Mouse (Mus musculus) brain, embryonic 18.5 days (tissue): ENCODE results near the gene Adamts7.

ENCODE experiments used
- DNase-seq: peaks from one replicate; pipeline ENCODE4 v3.0.0-alpha.2; 2012; ENCODE audit warnings: low read depth, low spot score

The Adamts7 gene

DNA sequence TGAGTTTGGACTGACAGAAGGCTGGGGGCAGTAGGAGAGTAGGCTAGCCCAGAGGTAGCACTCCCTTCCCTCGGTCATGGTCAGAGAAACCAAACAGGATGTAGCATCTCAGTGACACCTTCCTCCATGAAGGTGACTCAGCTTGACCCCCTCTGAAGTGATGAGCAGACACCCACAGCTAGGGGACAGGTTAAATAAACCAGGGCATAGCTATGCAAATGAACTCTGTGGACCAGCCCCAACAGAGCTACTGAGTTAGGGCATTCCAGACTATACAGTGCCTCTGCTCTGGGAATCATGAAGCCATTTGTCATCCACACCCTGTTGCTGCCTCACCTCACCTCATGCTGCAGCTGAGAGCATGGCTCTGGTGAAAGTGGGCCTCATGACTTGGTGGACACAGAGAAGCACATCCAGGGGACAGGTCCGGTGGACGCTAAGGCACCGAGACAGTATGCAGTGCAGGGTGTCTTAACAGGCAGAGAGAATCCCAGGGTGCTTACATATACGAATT is 71.1 kb downstream of the Adamts7 start:
- no peak for DNase-seq

GRCm38 (mm10) chr9:90234786-90235185 is 71.9 kb downstream of the Adamts7 start:
- no peak for DNase-seq

- DNase-seq: no peak
Measured at GRCm38 (mm10) chr9:90235258-90235882, 72.5 kb downstream of the Adamts7 start.

GRCm38 (mm10) chr9:90236817-90237216 is 73.9 kb downstream of the Adamts7 start:
- no peak for DNase-seq

DNA sequence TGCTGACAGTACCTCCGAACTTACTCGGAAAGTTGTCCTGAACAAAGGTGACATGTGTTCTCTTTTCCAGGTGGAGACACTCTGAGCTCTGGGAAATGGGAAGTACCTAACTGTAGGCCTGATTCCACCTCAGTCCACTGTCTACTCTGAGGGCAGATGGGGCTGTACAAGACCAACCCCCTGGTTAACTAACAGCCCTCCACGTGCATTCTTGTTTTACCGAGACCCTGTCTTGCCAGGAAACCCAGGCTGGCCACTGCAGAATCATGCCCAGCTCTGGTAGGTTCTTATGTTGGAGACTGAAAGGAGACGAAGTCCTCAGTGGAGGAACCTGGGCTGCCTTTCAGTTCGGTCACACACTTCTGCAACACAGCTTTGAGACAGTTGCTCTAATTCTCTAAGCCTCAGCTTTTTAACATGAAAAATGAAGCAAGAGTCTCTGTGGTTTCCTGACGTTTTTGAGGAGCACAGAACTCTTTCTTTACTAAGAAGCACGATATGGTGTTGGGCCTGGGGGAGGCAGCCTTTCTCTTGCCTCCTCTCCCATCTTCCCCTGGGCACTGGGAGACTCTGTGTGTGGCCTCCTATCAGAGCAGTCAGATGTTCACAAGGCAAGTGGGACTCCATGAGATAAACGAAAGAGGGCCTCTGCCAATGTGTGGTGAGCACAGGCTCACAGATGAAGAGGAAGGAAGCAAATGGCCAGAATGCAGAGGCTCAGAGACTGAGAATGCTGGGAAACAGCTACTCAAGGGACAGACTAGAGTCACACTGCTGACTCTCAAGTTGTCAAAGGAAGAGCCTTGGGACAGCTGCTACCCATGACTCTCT is 74.6 kb downstream of the Adamts7 start:
- DNase-seq: no peak

GRCm38 (mm10) chr9:90240560-90240959 is 77.7 kb downstream of the Adamts7 start:
- DNase-seq: no peak

- DNase-seq: no peak
Measured at GRCm38 (mm10) chr9:90241041-90241440, 78.2 kb downstream of the Adamts7 start.

GRCm38 (mm10) chr9:90241618-90242017 is 78.7 kb downstream of the Adamts7 start:
- no peak for DNase-seq

GRCm38 (mm10) chr9:90242291-90242690 is 79.4 kb downstream of the Adamts7 start:
- DNase-seq: no peak

- no peak for DNase-seq
Measured at GRCm38 (mm10) chr9:90242855-90243254, 80.0 kb downstream of the Adamts7 start.

DNA sequence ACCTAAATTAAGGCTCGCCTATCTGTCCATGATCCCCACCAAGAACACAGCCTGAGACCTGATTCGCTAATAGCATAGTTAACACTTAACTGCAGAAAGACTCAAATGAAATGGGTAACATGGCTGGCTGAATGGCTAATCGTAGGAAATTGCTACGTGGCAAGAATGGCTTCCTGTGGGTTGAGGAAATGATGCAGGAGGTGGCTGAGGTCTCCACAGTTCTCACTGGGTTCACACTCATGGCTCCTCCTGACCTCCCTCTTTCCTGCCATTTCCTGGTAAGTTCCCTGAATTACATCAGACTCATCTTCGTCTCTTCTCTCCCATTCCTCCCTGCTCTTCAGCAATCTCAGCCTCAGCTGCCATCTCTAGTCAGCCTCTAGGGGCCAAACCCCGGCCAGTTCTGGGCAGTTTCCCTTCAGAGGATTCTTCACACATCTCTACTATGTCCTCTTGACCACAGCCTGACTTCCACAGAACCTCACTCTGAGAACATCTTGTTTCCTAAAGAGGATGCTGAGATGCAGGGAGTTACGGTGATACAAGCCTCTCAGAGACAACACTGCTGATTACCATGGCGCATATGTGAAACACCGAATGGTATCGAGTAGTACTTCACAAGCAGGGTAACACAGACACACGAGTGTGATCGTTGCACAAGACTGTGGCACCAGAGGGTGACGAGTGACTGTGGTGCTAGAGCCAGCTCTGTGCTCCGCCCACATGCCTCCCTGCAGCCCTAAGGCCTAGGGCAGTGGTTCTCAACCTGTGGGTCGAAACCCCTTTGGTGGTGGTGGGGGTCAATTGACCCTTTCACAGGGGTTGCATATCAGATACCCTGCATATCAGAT is 81.7 kb downstream of the Adamts7 start:
- DNase-seq: no peak

DNA sequence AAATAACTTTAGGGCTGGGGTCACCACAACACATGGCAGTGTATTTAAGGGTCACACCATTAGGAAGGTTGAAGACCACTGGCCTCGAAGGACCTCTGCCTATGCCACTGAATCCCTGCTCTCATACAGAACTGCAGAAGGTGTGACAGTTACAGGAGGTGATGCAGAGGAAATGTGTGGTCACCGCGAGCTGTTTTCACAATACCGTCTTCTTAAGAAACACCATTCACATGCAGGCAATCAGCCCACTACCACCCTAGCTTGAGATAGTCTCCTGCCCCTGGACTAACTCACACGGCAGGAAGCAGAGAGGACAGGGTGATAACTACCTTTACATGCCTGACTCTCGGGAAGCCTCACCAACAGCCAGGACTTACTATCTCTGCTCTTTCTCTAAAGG is 82.3 kb downstream of the Adamts7 start:
- DNase-seq: no peak

- DNase-seq: no peak
Measured at GRCm38 (mm10) chr9:90245781-90246180, 82.9 kb downstream of the Adamts7 start.

- no peak for DNase-seq
Measured at GRCm38 (mm10) chr9:90247316-90247715, 84.4 kb downstream of the Adamts7 start.

DNA sequence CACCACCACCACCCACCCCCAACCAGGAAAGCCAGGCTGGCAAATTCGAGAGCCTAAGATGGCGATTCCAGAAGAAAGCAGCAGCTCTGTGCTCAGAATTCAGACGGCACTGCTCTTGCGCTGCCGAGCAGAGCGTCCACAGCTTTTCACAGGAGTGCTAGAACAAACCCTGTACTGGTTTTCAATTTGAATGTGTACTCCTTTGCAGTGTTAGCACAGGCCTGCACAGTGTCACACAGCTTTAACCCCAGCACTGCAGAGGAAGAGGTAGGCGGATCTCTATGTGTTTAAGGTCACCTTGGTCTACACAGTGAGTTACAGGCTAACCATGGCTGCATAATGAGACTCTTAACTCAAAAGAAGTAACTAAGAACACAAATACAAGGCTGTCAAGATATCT is 85.5 kb downstream of the Adamts7 start:
- DNase-seq: no peak

GRCm38 (mm10) chr9:90249036-90249435 is 86.2 kb downstream of the Adamts7 start:
- DNase-seq: no peak

- DNase-seq: no peak
Measured at GRCm38 (mm10) chr9:90250141-90250775, 87.4 kb downstream of the Adamts7 start.

DNA sequence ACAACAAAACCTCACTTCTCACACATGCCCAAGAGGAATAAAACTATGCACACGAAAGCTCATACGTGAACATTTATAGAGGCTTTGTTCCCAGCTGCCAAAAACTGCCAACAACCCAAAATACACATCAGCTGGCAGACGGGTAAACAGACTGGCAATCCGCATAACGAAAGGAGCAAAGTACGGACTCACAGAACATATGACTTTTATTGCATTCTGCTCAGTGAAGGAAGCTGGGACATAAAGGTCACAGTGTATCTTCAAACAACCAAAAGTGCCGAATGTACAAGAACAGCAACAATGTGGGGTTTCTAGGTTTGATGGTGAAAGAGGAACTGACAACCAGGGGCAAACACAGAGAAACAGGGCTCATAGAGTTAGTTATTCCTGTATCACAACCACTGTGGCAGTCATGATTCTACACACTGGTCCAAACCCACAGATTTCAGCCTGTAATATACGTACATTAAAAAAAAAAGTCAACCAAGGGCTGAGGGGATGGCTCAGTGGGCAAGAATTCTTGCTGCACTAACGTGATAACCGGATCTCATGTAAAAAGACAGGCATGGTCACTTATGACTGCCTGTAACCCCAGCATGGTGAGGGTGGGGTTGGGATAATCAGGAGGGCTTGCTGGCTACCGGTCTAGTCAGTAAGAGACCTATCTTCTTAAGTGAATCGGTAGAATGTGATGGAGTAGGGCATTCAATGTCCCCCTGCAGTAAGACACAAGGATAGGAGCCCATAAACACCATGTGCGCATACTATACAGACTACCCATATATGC is 88.3 kb downstream of the Adamts7 start:
- no peak for DNase-seq

- no peak for DNase-seq
Measured at GRCm38 (mm10) chr9:90253181-90253580, 90.3 kb downstream of the Adamts7 start.

GRCm38 (mm10) chr9:90255844-90256405 is 93.1 kb downstream of the Adamts7 start:
- no peak for DNase-seq
